Mouse (Mus musculus) forebrain, embryonic 16.5 days (tissue): ENCODE measurements around the gene Crybg2. TPM values are rescaled to one million over a fixed set of nuclear protein-coding genes. Genes with fewer than 3 reads are reported as not detected.
A peak's percentile ranks its signal among the peaks of the same experiment; 100 is the strongest.

ENCODE experiments used
- ATAC-seq: fragments of 200-750 bp; cut with Nextera tagmentation; 2 replicates; pipeline ENCODE4 v1.8.0; 2017; ENCODE audit warnings: mild to moderate bottlenecking, moderate library complexity
- H3K27ac ChIP-seq: fragments of 300-500 bp; sonication (generic); 2 replicates; pipeline ENCODE4 v1.5.1; 2014; ENCODE audit warnings: low read length, control low read depth
- H3K27me3 ChIP-seq: fragments of 300-500 bp; sonication (generic); replicated peaks from 2 replicates; pipeline ENCODE4 v1.6.1; 2014; ENCODE audit warnings: low read length; ENCODE audit not compliant: control insufficient read depth, insufficient read depth
- H3K36me3 ChIP-seq: fragments of 300-500 bp; sonication (generic); 2 replicates; pipeline ENCODE4 v1.6.1; 2014; ENCODE audit not compliant: control insufficient read depth, insufficient read depth
- H3K4me1 ChIP-seq: fragments of 300-500 bp; sonication (generic); replicated peaks from 2 replicates; pipeline ENCODE4 v1.6.1; 2014; ENCODE audit warnings: low read length; ENCODE audit not compliant: control insufficient read depth, insufficient read depth
- H3K4me2 ChIP-seq: fragments of 300-500 bp; sonication (generic); 2 replicates; pipeline ENCODE4 v1.6.1; 2014; ENCODE audit warnings: mild to moderate bottlenecking, low read length, control low read depth
- H3K4me3 ChIP-seq: fragments of 300-500 bp; sonication (generic); replicated peaks from 2 replicates; pipeline ENCODE4 v1.5.1; 2014; ENCODE audit warnings: mild to moderate bottlenecking, low read length, control low read depth
- H3K9ac ChIP-seq: fragments of 300-500 bp; sonication (generic); replicated peaks from 2 replicates; pipeline ENCODE4 v1.6.1; 2014; ENCODE audit warnings: low read depth, low read length, control low read depth
- H3K9me3 ChIP-seq: fragments of 300-500 bp; sonication (generic); 2 replicates; pipeline ENCODE4 v1.6.1; 2016; ENCODE audit warnings: low read length; ENCODE audit not compliant: control insufficient read depth
- WGBS: fragments of 180-500 bp; shearing (Covaris S2); extraction: QIAGEN DNeasy Blood & Tissue Kit; methylation state at CpG from one replicate; pipeline ENCODE4 v1.1.7; 2014; 5-methylcytosine and 5-hydroxymethylcytosine counted together
- polyA plus RNA-seq: library from polyadenylated mRNA; unstranded; fragments of >200 nt; fragmentation: Nextera tagmentation; extraction: Ambion mirVana; gene quantifications from 2 replicates; pipeline ENCODE4 v1.2.1, GENCODE M21; 2015

Crybg2 gene
- polyA plus RNA-seq, 1 experiment from 2014 or later: 1.6 TPM

DNA sequence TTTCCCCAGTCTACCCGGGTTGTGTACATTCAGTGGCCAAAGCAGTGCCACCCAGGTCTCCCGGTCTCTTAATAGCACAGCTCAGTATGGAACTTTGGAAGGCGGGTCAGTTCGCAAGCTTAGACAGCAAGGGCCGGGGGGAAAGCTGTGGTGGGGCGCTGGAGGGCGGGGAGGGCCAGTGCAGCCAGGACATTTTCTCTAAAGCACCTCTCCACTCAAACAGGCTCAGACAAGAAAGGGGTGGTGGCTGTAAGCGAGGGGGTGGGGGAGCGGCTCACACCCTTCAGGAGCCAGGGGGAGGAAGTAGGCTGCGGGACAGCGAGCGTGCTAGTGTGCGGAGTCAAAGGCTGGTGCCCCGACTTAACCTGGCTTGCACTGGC is 68.4 kb downstream of the Crybg2 start:
- peak overlapping the region; percentile 87 for H3K9ac ChIP-seq
- WGBS: 5% methylated on average over 14 of the region's 14 CpGs
- H3K4me1 ChIP-seq: peaks cover 20% of the 10 kb centered on the region
- H3K4me3 ChIP-seq: peak overlapping the region; percentile 69
- peak; percentile 39 for ATAC-seq
- no peaks in the 10 kb centered on the region for H3K27me3 ChIP-seq
- no peaks in the 10 kb centered on the region for H3K9me3 ChIP-seq
- peak overlapping the region; percentile 19; the same call in 1 of the 2 replicates for H3K27ac ChIP-seq
- H3K36me3 ChIP-seq: 0 out of 2 replicates have a peak, but pooled peaks cover 3% of the 10 kb centered on the region
- peak overlapping the region; percentile 56 for H3K4me2 ChIP-seq

DNA sequence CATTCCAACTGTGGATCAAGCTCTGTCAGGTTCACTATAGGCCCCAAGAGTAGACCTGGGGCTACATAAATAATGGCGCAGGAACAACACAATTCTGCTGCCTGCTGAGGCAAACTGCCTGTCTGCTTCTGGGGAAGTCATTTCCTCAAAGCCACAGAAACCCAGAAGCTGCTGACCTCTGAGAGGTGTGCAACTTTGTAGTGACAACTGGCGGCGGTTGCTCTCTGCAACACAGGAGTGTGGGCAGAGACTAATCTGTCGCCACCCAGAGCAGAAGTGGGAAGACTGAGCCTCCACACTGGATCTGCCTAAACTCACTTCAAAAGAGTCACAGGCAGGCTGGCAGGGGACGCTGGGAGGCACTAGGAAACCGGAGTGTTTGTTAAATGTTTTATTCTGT is 68.9 kb downstream of the Crybg2 start:
- WGBS: 50% methylated on average over 6 of the region's 6 CpGs
- Histone ChIP-seq H3K9me3 (no peaks in the 10 kb centered on the region), H3K9ac (no peak overlapping the region), H3K36me3 (0 out of 2 replicates have a peak, but pooled peaks cover 3% of the 10 kb centered on the region), H3K4me2 (no peak overlapping the region), H3K27ac (no peak overlapping the region), H3K4me3 (no peak overlapping the region), H3K4me1 (peaks cover 16% of the 10 kb centered on the region), H3K27me3 (no peaks in the 10 kb centered on the region)
- no peak for ATAC-seq

DNA sequence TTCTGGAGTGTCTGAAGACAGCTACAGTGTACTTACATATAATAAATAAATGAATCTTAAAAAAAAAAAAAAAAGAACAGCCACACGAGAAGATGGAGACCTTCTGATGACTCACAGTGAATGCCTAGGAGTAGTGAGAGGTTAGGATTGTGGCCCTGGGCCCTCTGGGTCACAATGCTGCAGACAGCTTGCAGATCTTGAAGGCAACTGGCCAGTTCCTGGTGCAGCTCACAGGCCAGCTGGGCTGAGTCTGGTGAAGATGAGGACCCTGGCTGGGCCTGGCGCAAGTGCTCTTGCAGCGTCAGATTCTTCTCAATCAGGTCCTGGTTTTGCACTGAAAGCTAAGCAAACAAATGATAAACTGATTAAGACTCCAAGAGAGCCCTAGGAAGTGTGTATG is 71.5 kb downstream of the Crybg2 start:
- H3K9me3 ChIP-seq: no peaks in the 10 kb centered on the region
- no peak overlapping the region for H3K9ac ChIP-seq
- H3K4me2 ChIP-seq: no peak overlapping the region
- H3K27me3 ChIP-seq: no peaks in the 10 kb centered on the region
- 95% methylated on average over 3 of the region's 3 CpGs for WGBS
- no peak overlapping the region for H3K4me3 ChIP-seq
- H3K36me3 ChIP-seq: 0 out of 2 replicates have a peak, but pooled peaks cover 3% of the 10 kb centered on the region
- no peak for ATAC-seq
- H3K4me1 ChIP-seq: peaks cover 13% of the 10 kb centered on the region
- H3K27ac ChIP-seq: no peak overlapping the region

DNA sequence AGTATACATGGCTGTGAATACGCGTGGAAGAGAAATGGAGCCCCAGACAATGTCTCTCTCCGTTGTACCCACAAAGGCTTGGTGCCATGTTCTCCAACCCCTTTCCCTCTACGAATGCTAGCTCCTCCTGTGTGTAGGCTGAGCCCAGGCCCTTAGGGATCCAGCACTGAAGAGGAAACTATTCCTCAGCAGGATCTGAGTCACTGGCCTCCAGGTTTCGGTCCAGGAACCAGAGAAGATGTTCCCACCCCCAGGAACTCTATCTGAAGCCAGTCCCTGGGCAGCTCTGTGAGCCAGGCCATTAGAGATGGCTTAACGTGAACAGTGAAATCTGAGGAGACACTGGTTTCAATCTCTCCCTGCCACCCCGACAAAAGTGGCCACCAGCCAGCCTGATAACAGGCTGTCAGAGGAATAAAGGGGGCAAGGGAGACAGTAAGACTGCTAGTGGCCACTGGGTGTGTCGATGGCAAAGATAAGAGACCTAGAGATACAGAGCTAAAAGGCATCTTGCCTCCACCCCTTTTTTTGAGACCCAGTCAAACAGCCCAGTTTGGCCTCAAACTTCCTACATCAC is 72.0 kb downstream of the Crybg2 start:
- Histone ChIP-seq H3K27ac (no peak overlapping the region), H3K9me3 (no peaks in the 10 kb centered on the region), H3K4me1 (peaks cover 8% of the 10 kb centered on the region), H3K36me3 (0 out of 2 replicates have a peak, but pooled peaks cover 3% of the 10 kb centered on the region), H3K4me3 (no peak overlapping the region), H3K4me2 (no peak overlapping the region), H3K9ac (no peak overlapping the region), H3K27me3 (no peaks in the 10 kb centered on the region)
- 92% methylated on average over 8 of the region's 8 CpGs for whole genome bisulfite sequencing
- ATAC-seq: no peak

DNA sequence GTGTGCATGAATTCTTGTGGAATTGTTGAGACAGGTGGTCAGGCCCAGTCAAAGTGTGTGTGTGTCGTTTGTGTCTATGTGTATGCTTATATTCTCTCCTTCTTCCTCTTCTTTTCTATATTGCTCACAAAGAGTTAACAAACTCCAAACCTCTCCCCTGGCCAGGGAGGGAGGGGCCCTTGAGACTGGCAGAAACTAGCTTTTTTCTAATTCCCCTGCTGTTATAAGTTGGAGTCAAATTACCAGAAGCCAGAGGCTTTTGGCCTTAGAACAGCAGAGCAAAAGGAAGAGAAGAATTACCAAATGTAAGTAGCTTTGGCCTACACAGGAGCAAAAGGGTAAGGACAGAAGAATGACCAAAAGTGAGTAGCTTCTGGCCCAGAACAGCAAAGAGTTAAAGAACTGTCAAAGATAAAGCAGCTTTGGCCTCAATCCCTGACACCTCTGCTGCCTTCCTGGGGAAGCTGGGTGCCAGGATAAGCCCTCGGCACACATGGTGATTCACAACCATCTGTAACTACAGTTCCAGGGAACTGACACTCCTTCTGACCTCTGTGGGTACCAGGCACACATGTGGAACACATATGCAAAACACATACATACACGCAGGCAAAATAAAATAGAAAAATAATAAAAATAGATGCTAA is 75.8 kb downstream of the Crybg2 start:
- no peak for ATAC-seq
- Histone ChIP-seq H3K4me1 (no peaks in the 10 kb centered on the region), H3K9me3 (no peaks in the 10 kb centered on the region), H3K27me3 (no peaks in the 10 kb centered on the region), H3K36me3 (no peaks in the 10 kb centered on the region), H3K4me3 (no peak overlapping the region), H3K4me2 (no peak overlapping the region), H3K27ac (no peak overlapping the region), H3K9ac (no peak overlapping the region)
- WGBS: 75% methylated on average over 3 of the region's 3 CpGs

DNA sequence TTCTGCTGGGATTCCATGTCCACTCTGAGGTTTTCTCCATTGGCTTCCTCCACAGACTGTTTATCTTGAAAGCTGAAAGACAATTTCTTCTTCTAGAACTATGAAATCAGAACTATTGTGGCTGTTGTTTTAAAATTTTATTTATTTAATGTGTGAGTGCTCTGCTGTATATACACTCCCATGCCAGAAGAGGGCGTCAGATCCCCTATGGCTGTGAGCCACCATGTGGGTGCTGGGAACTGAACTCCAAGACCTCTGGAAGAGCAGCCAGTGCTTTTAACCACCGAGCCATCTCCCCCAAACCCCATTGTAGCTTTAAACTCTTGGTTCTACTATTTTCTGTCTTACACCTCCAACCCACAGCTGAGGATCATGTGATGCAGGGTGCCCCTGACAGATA is 78.2 kb downstream of the Crybg2 start:
- Histone ChIP-seq H3K4me2 (no peak overlapping the region), H3K27me3 (no peaks in the 10 kb centered on the region), H3K27ac (no peak overlapping the region), H3K4me1 (no peaks in the 10 kb centered on the region), H3K9ac (no peak overlapping the region), H3K9me3 (no peaks in the 10 kb centered on the region), H3K36me3 (no peaks in the 10 kb centered on the region), H3K4me3 (no peak overlapping the region)
- WGBS: 86% methylated on average over 2 of the region's 2 CpGs
- no peak for ATAC-seq

Other genes with a start within 250 kb of the Crybg2 start
- 17.6 and 19.2 TPM in 2 replicates for gene Rps6ka1, start 173.0 kb upstream of the Crybg2 start, polyA plus RNA-seq
- gene Hmgn2, start 92.2 kb upstream of the Crybg2 start, polyA plus RNA-seq: 1,750 and 1,938 TPM in 2 replicates
- 52.5 and 60.9 TPM in 2 replicates for gene Dhdds, start 59.9 kb upstream of the Crybg2 start, polyA plus RNA-seq
- not detected in 2 replicates for gene Lin28a, start 42.0 kb upstream of the Crybg2 start, polyA plus RNA-seq
- gene Zfp683, start 7.0 kb upstream of the Crybg2 start, polyA plus RNA-seq: not detected in 2 replicates
- gene Cd52, start 34.3 kb downstream of the Crybg2 start, polyA plus RNA-seq: 0.91 and 1.4 TPM in 2 replicates
- 13.3 and 13.6 TPM in 2 replicates for gene Ubxn11, start 41.8 kb downstream of the Crybg2 start, polyA plus RNA-seq
- 321 and 354 TPM in 2 replicates for gene Sh3bgrl3, start 68.0 kb downstream of the Crybg2 start, polyA plus RNA-seq
- gene Cep85, start 126.3 kb downstream of the Crybg2 start, polyA plus RNA-seq: 20.1 and 21.5 TPM in 2 replicates
- not detected in 2 replicates for gene Gm7534, start 142.2 kb downstream of the Crybg2 start, polyA plus RNA-seq
- not detected in 2 replicates for gene Catsper4, start 166.6 kb downstream of the Crybg2 start, polyA plus RNA-seq
- gene Cnksr1, start 177.6 kb downstream of the Crybg2 start, polyA plus RNA-seq: 0.21 and 0.33 TPM in 2 replicates
- gene E130218I03Rik, start 182.8 kb downstream of the Crybg2 start, polyA plus RNA-seq: 0.31 and 0.61 TPM in 2 replicates
- 17.1 TPM in 2 replicates for gene Zfp593, start 184.8 kb downstream of the Crybg2 start, polyA plus RNA-seq
- not detected in 2 replicates for gene Gm30191, start 186.1 kb downstream of the Crybg2 start, polyA plus RNA-seq
- gene Grrp1, start 193.3 kb downstream of the Crybg2 start, polyA plus RNA-seq: 12.2 and 12.5 TPM in 2 replicates
- 46.7 and 47.1 TPM in 2 replicates for gene Pdik1l, start 227.1 kb downstream of the Crybg2 start, polyA plus RNA-seq